Mouse (Mus musculus): ENCODE data around the gene Pik3cg.
A peak's percentile ranks its signal among the peaks of the same experiment; 100 is the strongest.

- TF ChIP-seq POLR2A (IDR thresholded peaks at IDR 0.05; ENCODE audit: borderline replicate concordance, extremely low read depth, insufficient read depth, insufficient read length, poor library complexity, severe bottlenecking) (no peak), CTCF (IDR thresholded peaks at IDR 0.05; ENCODE audit: borderline replicate concordance, extremely low read depth, insufficient read depth, insufficient read length) (peak; percentile 30; the same call in 1 of the 2 replicates)
Measured at GRCm38 (mm10) chr12:32245566-32246233, 37.2 kb upstream of the Pik3cg start.
